Mouse (Mus musculus) kidney, adult 18-20 months (tissue): Measurements from ENCODE around the gene H2-Q10.
A peak's percentile ranks its signal among the peaks of the same experiment; 100 is the strongest.

Experiments
- DNase-seq: peaks from one replicate; pipeline ENCODE4 v3.0.0; 2021

The H2-Q10 gene

DNA sequence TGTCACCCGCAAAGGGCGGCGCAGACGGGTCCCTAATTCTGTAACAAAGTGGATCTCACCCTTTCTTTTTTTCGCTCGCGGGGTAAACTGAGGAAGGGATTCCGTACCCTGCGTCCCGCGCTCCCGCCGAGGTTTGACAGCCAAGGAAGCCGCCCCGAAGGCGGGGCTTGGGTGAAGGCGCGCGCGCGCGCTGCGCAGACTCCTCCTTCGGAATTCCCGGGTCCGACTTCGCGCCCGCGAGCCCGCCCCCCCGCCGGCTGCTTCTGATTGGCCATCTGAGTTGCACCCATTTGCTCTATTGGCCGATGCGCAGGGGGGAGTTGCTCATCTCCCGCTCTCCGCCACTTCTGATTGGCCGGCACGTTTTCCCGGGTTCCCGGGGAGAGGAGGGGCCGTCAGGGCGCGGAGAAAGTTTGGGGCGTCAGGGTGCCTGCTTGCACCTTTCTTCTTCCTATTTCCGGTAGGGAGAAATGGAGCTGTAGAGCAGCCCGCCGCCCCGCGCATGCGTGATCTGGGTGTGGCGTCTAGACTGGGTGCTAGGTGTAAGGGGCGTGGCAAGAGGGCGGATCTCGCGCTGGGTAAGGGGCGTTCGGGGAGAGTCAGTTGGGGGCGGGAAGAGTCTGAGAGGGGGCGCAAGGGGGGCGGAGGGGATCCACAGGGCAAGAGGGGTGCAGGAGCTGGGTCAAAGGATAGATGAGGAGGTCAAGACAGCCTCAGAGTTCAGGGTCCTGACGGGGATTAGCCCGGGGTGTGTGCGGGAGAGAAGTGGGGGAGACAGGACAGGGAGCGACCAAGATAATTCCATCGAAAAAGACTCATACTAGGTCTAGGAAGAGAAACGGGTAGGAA lies 47.0 kb downstream of the H2-Q10 start, which contains the start of the genes Tcf19 and Cchcr1:
Gene Tcf19, minus strand, starts transcription at position 173 of the 849 bp plus-strand sequence.
Gene Cchcr1, plus strand, starts transcription at position 449 of the 849 bp plus-strand sequence.
- peak; percentile 95 for DNase-seq

DNA sequence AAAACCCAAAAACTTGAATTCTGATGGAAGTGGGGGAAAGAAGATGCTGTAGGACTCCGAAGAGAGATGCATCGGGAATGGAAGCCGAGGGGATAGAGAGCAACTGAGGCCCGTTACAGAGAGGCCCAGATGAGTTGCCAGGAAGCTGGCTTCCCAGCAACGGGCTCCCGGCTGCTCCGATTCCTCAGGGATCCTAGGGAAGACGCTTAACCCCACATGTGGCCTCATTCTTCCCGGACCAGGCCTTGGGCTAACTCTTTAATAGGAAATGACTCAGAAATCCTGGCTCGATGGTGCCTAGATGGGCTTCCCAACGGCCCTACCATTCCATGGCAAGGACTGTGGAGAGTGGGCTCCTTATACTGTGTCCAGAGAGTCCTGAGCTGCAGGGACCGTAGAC lies 47.6 kb downstream of the H2-Q10 start:
- no peak for DNase-seq
